Mouse (Mus musculus): ENCODE results near the gene Parp1. TPM values are rescaled to one million over a fixed set of nuclear protein-coding genes. Genes with fewer than 3 reads are reported as not detected.

Gene Parp1
- total RNA-seq, 2 experiments from 2014 or later: 88.6 to 100 TPM

- no peak for DNase-seq
Measured at GRCm38 (mm10) chr1:180639416-180640401, 71.0 kb downstream of the Parp1 start.

- DNase-seq: peak; percentile 59
Measured at GRCm38 (mm10) chr1:180640605-180641125, 71.9 kb downstream of the Parp1 start.

- DNase-seq: peak; percentile 94
Measured at GRCm38 (mm10) chr1:180641137-180641517, 72.4 kb downstream of the Parp1 start, which contains the start of gene Lin9. Gene Lin9 (plus strand): TSS chr1:180641150.

- DNase-seq: peak; percentile 31
Measured at GRCm38 (mm10) chr1:180641518-180642227, 72.9 kb downstream of the Parp1 start.

GRCm38 (mm10) chr1:180642228-180642564 is 73.5 kb downstream of the Parp1 start:
- DNase-seq: no peak

Small RNA genes lying within 50 kb of the gene (microRNA-seq; reads per million reads assigned to microRNA genes)
- 0 to 0.41 reads per million in 2 experiments for gene Mir6904

Other genes with a start within 250 kb of the Parp1 start
- gene Itpkb, start 238.4 kb upstream of the Parp1 start, total RNA-seq (2021): 10 to 100 TPM; 62.2 to 67.2 TPM
- gene Stum, start 85.4 kb upstream of the Parp1 start, total RNA-seq (2021): 1 to 10 TPM in 1 of 2 experiments, under 1 TPM in 1; 0.74 to 1.6 TPM
- gene Lin9, start 72.2 kb downstream of the Parp1 start, total RNA-seq (2021): 10 to 100 TPM; 11.3 to 12.0 TPM
- not detected for gene Mixl1, start 128.1 kb downstream of the Parp1 start, total RNA-seq (2021)
- 10 to 100 TPM; 35.8 to 36.5 TPM for gene Acbd3, start 157.1 kb downstream of the Parp1 start, total RNA-seq (2021)
- 1,000 to 10,000 TPM in 1 of 2 experiments, 100 to 1,000 TPM in 1; 959 to 1,008 TPM for gene H3f3a, start 245.0 kb downstream of the Parp1 start, total RNA-seq (2021)